Mouse (Mus musculus): Measurements from ENCODE around the gene Cavin1. TPM values are rescaled to one million over a fixed set of nuclear protein-coding genes. Genes with fewer than 3 reads are reported as not detected.

The Cavin1 gene
- 0.30 to 0.61 TPM (median 0.59 TPM) in 4 replicates for total RNA-seq (2023; ENCODE audit: inconsistent age)

DNA sequence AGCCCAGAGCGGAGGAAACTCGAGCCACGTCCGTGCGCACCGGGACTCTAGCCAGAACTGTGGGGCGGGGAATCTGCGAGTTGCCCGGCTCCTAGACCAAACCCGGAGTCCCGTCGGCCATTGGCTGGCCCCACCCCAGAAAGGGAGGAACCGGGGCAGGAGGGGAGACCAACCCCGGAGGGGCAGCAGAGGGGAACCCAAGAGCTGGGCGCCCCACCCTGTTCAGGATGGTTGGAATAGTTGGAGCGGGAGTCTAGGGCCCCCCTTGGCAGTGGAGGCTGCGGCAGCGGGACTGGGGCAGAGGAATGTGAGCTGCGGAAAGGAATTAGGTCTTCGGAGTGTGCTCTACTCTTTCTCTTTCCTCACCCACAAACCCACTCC, at the start of gene Cavin1:
Gene Cavin1, minus strand, starts transcription at position 331 of the 381 bp plus-strand sequence.

DNA sequence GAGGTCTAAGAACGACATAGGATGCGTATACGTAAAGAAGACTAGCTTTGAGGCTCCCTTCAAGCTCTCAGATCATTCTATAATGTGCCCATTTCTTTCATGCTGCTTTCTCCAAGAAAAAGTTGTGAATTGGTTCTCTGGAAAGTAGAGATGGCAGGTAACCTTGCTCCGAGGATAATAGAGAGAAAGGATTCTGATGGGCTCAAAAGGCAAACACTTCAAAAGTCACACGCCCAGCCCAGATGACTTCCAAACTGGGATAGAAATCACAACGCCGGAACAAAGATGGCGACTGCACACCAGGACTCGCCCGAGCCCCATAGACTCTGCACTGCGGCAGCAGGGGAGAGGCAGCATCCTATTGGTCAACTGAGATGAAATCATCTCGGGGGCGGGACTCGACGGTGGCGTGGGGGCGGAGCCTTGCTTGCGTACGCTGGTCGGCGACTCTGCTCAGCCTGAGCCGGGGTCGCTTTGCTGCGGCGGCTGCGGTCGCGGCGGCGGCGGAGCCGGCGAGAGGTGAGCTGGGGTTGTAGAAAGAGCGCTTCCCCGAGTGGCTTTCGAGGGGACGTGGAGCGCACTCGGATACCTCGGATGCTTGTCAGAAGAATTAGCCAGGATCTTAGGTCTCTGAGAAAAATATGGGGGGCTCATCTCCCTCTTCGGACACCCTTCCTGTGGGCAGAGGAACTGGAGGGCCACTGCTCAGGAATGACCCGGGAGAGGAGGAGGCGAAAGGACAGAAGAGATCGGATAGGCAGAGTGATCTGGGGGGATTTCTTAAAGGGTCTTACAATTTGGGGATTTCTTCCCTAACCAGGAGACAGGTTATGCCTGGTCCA, 38.6 kb upstream of the Cavin1 start, which contains the start of gene Atp6v0a1:
Gene Atp6v0a1, plus strand, starts transcription at position 407 of the 842 bp plus-strand sequence.

DNA sequence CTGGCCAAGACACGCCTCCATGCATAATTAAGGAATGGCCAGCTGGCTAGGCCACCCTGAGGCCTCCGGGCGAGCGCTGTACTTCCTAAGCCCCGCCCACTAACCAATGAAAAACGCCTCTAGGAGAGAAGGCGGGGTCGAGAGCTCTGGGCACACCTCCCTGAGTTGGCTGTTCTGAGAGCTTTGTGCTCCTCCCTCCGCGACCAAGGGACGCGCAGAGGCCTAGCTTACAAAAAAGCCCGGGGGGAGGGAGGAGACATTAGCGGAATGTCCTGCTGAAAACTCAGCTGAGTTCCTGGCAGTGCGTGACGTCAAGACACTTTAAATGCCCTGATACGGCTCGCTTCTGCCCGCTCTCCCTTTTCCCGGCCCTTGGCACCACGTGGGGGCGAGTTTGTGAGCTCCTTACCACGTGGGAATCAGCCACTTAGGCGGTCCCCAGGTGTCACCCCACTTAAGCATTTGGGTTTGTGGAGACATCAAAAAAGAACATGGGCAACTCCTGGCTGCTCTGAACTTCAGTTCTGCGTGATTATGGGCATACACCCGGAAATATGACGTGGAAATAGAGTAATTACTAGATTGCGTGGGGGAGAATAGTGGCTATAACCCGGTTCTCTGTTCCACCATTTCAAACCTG, 31.1 kb downstream of the Cavin1 start, which contains the start of gene Stat3:
Gene Stat3, minus strand, starts transcription at position 29 of the 640 bp plus-strand sequence.

Other genes with a start within 250 kb of the Cavin1 start
- gene Rab5c, start 232.7 kb downstream of the Cavin1 start, total RNA-seq (2023; ENCODE audit: inconsistent age), result 128 to 135 TPM (median 134 TPM) in 4 replicates
- 6.4 to 8.3 TPM (median 6.9 TPM) in 4 replicates for gene Kcnh4, start 210.9 kb downstream of the Cavin1 start, total RNA-seq (2023; ENCODE audit: inconsistent age)
- not detected in 4 replicates for gene Hcrt, start 208.0 kb downstream of the Cavin1 start, total RNA-seq (2023; ENCODE audit: inconsistent age)
- gene Ghdc, start 199.9 kb downstream of the Cavin1 start, total RNA-seq (2023; ENCODE audit: inconsistent age), result 17.9 to 27.2 TPM (median 20.3 TPM) in 4 replicates
- 63.3 to 74.4 TPM (median 69.7 TPM) in 4 replicates for gene Stat5b, start 120.2 kb downstream of the Cavin1 start, total RNA-seq (2023; ENCODE audit: inconsistent age)
- gene Stat5a, start 111.5 kb downstream of the Cavin1 start, total RNA-seq (2023; ENCODE audit: inconsistent age), result 38.6 to 43.6 TPM (median 41.8 TPM) in 4 replicates
- gene Stat3, start 31.3 kb downstream of the Cavin1 start, total RNA-seq (2023; ENCODE audit: inconsistent age), result 235 to 266 TPM (median 245 TPM) in 4 replicates
- gene Atp6v0a1, start 38.6 kb upstream of the Cavin1 start, total RNA-seq (2023; ENCODE audit: inconsistent age), result 71.3 to 92.3 TPM (median 79.0 TPM) in 4 replicates
- 14.4 to 19.4 TPM (median 17.3 TPM) in 4 replicates for gene Naglu, start 99.1 kb upstream of the Cavin1 start, total RNA-seq (2023; ENCODE audit: inconsistent age)
- gene Hsd17b1, start 107.5 kb upstream of the Cavin1 start, total RNA-seq (2023; ENCODE audit: inconsistent age), result 1.4 to 3.2 TPM (median 2.5 TPM) in 4 replicates
- 17.2 to 20.1 TPM (median 18.2 TPM) in 4 replicates for gene Coasy, start 111.7 kb upstream of the Cavin1 start, total RNA-seq (2023; ENCODE audit: inconsistent age)
- 30.7 to 44.8 TPM (median 34.4 TPM) in 4 replicates for gene Mlx, start 116.4 kb upstream of the Cavin1 start, total RNA-seq (2023; ENCODE audit: inconsistent age)
- gene Psmc3ip, start 124.5 kb upstream of the Cavin1 start, total RNA-seq (2023; ENCODE audit: inconsistent age), result 3.3 to 5.1 TPM (median 4.1 TPM) in 4 replicates
- 71.0 to 73.7 TPM (median 72.2 TPM) in 4 replicates for gene Retreg3, start 149.0 kb upstream of the Cavin1 start, total RNA-seq (2023; ENCODE audit: inconsistent age)
- gene Tubg1, start 149.1 kb upstream of the Cavin1 start, total RNA-seq (2023; ENCODE audit: inconsistent age), result 14.2 to 19.4 TPM (median 16.1 TPM) in 4 replicates
- 2.9 to 6.1 TPM (median 3.9 TPM) in 4 replicates for gene Tubg2, start 185.0 kb upstream of the Cavin1 start, total RNA-seq (2023; ENCODE audit: inconsistent age)
- gene Cntnap1, start 199.6 kb upstream of the Cavin1 start, total RNA-seq (2023; ENCODE audit: inconsistent age), result 0.32 to 0.80 TPM (median 0.59 TPM) in 4 replicates
- 0.61 to 2.3 TPM (median 1.3 TPM) in 4 replicates for gene Plekhh3, start 200.5 kb upstream of the Cavin1 start, total RNA-seq (2023; ENCODE audit: inconsistent age)
- 0.60 TPM in 1 of 4 replicates, not detected in the others for gene Ccr10, start 204.6 kb upstream of the Cavin1 start, total RNA-seq (2023; ENCODE audit: inconsistent age)

All from B cell, adult (primary cell).